Mouse (Mus musculus) embryonic stem cell, embryonic (primary cell): ENCODE results near the gene Olfr1175-ps.

Experiments
- CTCF ChIA-PET, 4 experiments: fragments of 300-600 bp in 2 of 4; fragments of 350-600 bp in 2 of 4; sonication (Branson Sonifier 250); formaldehyde crosslinking; loops; one replicate each; lab custom pipeline; 2022; ENCODE audit warnings: inconsistent platforms in 2 of 4; lab: Charles Lee
- POLR2A ChIA-PET, 4 experiments: fragments of 300-600 bp in 2 of 4; fragments of 350-600 bp in 2 of 4; sonication (Branson Sonifier 250); formaldehyde crosslinking; loops; one replicate each; lab custom pipeline; 2022; ENCODE audit warnings: antibody characterized with exemption in 4 of 4, inconsistent platforms in 1 of 4; lab: Charles Lee

Olfr1175-ps gene

DNA sequence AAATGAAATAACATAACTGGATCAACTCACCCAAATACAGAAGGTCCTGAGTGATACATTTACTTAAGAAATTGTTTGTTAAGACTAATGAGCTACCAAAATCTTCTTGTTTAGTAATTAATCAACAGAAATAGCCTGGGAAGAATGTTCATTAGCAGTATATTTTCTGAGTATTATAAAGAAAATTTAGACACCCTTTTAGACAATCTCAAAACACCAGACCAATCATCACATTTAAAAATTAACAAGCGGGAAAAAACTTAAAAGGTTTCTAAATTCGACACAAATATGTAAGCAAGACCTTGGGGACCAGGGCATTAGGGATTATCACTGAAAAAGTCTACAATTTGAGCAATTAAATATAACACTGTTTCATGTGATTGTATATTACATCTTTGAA, at the start of gene Olfr1175-ps:
Gene Olfr1175-ps, minus strand, starts transcription at position 101 of the 400 bp plus-strand sequence.
- ChIA-PET CTCF (no interaction called here), POLR2A (no interaction called here)

DNA sequence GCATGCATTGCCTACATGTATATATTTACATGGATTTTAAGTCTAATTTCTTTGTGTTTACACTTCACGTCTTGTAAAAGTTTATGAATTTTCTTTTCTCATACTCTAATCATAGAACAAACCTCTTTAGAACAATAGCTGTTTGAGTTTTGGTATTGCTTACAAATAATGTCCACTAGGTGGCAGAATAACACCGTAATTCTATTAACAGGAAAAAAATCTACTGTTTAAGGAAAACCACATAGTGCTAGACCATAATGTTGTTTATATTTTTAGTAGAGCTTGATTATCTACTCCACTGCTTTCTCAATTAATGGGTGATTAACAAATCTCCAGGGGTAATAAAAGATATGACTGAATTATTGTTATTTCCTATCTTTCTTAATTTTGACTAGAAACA, 29.3 kb upstream of the Olfr1175-ps start:
- POLR2A ChIA-PET: no interaction called here
- CTCF ChIA-PET: interaction anchor here in 2 of 4 experiments (0.6 to 0.7 kb wide), 2 partner anchors 54 to 1188 kb away, joined by 3 read pairs; no protein-coding TSS in a partner anchor

DNA sequence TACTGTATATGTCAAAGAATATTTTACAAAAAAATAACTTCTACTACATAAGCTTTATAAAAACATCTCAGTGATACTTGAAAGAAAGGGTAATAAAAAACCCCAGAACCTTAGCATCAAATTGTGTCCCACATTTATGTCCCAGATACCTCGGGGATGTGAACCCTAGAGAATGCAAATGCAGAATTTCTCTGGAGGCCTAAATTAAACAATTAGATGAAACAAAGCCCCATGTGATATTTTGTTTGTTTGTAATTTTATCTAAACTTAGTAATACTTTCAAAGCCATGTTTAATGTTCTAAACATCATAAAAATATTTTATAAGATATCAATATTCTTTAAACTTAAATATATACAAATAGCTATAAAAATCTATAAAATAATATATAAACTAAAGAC, 19.4 kb upstream of the Olfr1175-ps start, which contains the start of gene Olfr1177-ps:
Gene Olfr1177-ps, minus strand, starts transcription at position 101 of the 400 bp plus-strand sequence.
- POLR2A ChIA-PET: no interaction called here

DNA sequence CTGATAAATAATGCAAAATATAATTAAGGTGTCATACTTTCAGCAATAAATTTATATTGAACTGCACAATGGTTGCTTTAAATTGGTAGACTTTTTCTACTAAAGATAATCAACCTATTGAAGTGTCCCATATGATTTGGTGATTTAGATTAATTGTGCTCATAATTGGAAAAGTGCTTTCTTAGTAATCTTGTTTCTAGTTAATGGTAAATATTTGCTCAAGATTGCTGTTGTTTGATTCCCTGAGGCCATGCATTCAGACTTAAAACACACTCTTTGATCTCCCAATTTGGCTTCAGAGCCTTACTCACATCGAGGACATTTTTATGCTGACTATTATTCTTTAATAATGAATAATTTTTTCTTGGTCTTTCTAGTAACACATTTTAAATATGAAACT, 9.4 kb upstream of the Olfr1175-ps start, which contains the start of gene Olfr1176:
Gene Olfr1176, plus strand, starts transcription at position 301 of the 400 bp plus-strand sequence.
- POLR2A ChIA-PET: no interaction called here
- CTCF ChIA-PET: no interaction called here

More for the DNA sequence above, 19.4 kb upstream of the Olfr1175-ps start, which contains the start of gene Olfr1177-ps:
- CTCF ChIA-PET: no interaction called here

DNA sequence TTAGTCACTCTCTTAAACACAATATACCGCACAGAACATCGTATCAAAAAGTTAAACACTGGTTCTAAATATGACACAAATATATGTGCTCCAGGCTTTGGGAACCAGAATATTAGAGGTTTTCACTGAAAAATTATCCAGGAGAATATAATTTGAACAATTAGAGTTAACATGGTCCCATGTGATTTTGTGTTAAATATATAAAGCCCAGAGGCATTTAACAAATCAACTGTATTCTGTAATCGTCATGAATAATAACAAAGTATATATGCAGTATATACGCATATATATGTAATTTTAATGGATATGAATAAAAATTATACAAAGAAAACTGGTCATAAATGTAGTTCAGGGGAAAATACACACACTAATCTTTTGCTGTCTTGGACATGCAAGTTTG, 12.0 kb downstream of the Olfr1175-ps start, which contains the start of gene Olfr1174-ps:
Gene Olfr1174-ps, minus strand, starts transcription at position 101 of the 400 bp plus-strand sequence.
- POLR2A ChIA-PET: no interaction called here
- CTCF ChIA-PET: no interaction called here

DNA sequence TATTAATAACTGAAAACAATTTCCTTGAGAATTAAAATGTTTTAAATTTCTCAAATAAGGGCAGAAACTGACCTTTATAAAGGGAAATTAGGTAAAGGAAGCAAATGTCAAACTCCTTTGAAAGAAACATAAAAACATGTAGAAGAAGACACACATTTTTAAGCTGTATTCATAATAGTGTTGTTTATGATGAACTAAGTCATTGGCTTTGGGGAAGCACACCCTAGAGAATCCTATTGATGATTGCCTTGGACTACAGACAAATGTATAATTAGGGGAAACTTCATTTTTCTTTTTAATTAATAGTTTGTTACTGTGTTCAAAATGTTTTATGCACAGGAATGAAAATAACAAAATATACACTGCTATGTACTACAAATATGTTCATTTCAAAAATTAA, 47.2 kb downstream of the Olfr1175-ps start, which contains the start of gene Olfr1173:
Gene Olfr1173, minus strand, starts transcription at position 101 of the 400 bp plus-strand sequence.
- POLR2A ChIA-PET: no interaction called here
- CTCF ChIA-PET: no interaction called here
